Mouse (Mus musculus) megakaryocyte, embryonic 14.5 days (primary cell): ENCODE results near the gene Rccd1.

ENCODE experiments used
- FLI1 ChIP-seq: IDR thresholded peaks from 2 replicates; pipeline ENCODE4 v1.6.1; 2012; ENCODE audit warnings: low read length, inconsistent platforms, mixed read lengths
- GATA1 ChIP-seq: IDR thresholded peaks from 3 replicates; pipeline ENCODE4 v1.6.1; 2012; ENCODE audit warnings: mixed read lengths, low read length, inconsistent platforms, borderline replicate concordance

GRCm38 (mm10) chr7:80269751-80270255 is 54.5 kb downstream of the Rccd1 start:
- TF ChIP-seq GATA1 (no peak), FLI1 (no peak)
